Mouse (Mus musculus) testis, adult 2 months (tissue): ENCODE data around the gene Mdk. TPM values are rescaled to one million over a fixed set of nuclear protein-coding genes. Genes with fewer than 3 reads are reported as not detected.
A peak's percentile ranks its signal among the peaks of the same experiment; 100 is the strongest.

Experiments
- H3K27ac ChIP-seq: fragments of 200-500 bp; 2 replicates; pipeline ENCODE4 v1.5.1; 2012; ENCODE audit warnings: low read depth, low read length; ENCODE audit not compliant: control insufficient read depth, insufficient read depth
- H3K27me3 ChIP-seq: fragments of 200-500 bp; 2 replicates; pipeline ENCODE4 v1.6.1; 2012; ENCODE audit warnings: mild to moderate bottlenecking, low read length, moderate library complexity; ENCODE audit not compliant: control insufficient read depth, insufficient read depth
- H3K36me3 ChIP-seq: fragments of 200-500 bp; 2 replicates; pipeline ENCODE4 v1.6.1; 2012; ENCODE audit warnings: mild to moderate bottlenecking, low read length; ENCODE audit not compliant: control insufficient read depth, insufficient read depth
- H3K4me1 ChIP-seq: fragments of 200-500 bp; 2 replicates; pipeline ENCODE4 v1.6.1; 2012; ENCODE audit warnings: low read length; ENCODE audit not compliant: control insufficient read depth, insufficient read depth
- H3K4me3 ChIP-seq: fragments of 200-500 bp; 2 replicates; pipeline ENCODE4 v1.5.1; 2012; ENCODE audit warnings: low read depth, mild to moderate bottlenecking, low read length, moderate library complexity, mixed read lengths; ENCODE audit not compliant: control insufficient read depth
- CTCF ChIP-seq: fragments of 200-500 bp; IDR thresholded peaks from 2 replicates; pipeline ENCODE4 v1.5.1; 2012; ENCODE audit warnings: low read depth, mild to moderate bottlenecking, inconsistent platforms, low read length, moderate library complexity; ENCODE audit not compliant: control insufficient read depth, insufficient read depth, insufficient replicate concordance
- POLR2A ChIP-seq: fragments of 200-500 bp; IDR thresholded peaks from 2 replicates; pipeline ENCODE4 v1.6.1; 2012; ENCODE audit warnings: low read depth, mild to moderate bottlenecking, inconsistent platforms, low read length, moderate library complexity; ENCODE audit not compliant: control insufficient read depth
- polyA plus RNA-seq: library from polyadenylated mRNA; depleted of rRNA; stranded (reverse); fragments of >200 nt; gene quantifications from 2 replicates; pipeline ENCODE4 v1.2.3, GENCODE M21; 2012

The Mdk gene
- polyA plus RNA-seq, 1 experiment: 9.6 TPM

DNA sequence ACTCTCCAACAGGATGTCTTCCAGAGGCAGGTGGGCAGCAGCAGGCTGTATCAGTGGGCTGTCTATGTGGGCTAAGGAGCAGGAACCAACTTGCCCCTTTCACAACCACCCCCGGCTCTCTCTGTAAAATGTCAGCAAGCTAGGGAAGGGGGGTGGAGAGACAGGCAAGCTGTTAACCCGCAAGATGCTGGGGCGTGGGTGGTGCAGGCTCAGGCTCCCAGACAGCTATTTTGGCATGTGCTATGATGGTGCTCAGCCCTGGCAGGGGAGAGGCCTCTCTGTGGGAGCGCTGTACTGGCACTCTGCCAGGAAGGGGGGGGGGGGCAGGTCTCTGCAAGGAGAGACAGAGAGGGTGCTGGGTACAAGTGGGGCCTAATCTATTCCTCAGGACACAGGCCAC is 25.0 kb upstream of the Mdk start:
- no peak for TF ChIP-seq POLR2A
- TF ChIP-seq CTCF: no peak
- Histone ChIP-seq H3K36me3 (no peaks in the 10 kb centered on the region), H3K4me1 (peaks cover 9% of the 10 kb centered on the region), H3K27ac (no peak overlapping the region), H3K4me3 (no peak overlapping the region), H3K27me3 (no peaks in the 10 kb centered on the region)

DNA sequence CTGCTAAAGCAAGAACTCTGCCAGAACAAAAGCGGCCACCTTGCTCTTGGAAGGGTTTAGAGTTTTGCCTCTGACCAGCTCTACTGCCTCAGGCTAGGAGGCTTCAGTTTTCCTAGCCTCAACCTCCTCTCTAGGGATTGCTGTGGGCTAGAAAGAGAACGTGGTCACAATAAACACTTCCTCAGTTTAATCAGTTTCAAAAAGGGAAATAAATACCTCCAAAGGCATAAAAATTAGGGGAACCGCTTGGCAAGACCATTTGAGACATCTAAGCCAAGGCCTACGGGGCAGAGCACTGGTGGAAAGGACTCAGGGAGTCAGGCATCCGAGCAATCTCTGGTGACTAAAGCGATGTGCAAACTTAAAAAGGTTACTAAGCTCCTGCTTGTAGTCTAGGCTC is 23.8 kb upstream of the Mdk start:
- TF ChIP-seq CTCF (no peak), POLR2A (no peak)
- Histone ChIP-seq H3K4me1 (peaks cover 9% of the 10 kb centered on the region), H3K27ac (no peak overlapping the region), H3K27me3 (no peaks in the 10 kb centered on the region), H3K36me3 (no peaks in the 10 kb centered on the region), H3K4me3 (no peak overlapping the region)

DNA sequence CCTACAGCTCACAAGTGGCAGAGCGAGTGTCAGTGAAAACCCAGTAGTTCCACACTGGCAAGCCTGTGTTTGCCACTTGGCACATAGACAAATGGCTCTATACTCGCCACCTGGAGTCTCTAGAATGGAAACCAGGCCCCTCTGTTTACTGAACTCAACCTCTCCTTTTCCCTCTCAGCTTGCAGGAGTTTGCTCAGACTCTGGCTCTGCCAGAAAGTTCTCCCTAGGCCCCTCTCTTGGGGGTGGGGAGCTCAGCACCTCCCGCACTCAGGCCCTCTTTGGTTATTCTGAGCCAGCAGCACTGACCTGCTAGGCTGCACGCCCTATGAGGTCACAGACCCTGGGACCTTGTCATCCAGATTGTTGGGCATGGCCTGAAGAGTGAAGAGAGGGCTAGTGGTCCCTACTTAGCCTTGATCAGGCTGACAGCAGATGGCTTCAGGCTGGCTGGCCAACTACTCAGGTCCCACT is 23.1 kb upstream of the Mdk start:
- TF ChIP-seq CTCF (no peak), POLR2A (peak; percentile 64; the same call in 1 of the 2 replicates)
- no peaks in the 10 kb centered on the region for H3K27me3 ChIP-seq
- peaks cover 9% of the 10 kb centered on the region for H3K4me1 ChIP-seq
- no peaks in the 10 kb centered on the region for H3K36me3 ChIP-seq
- no peak overlapping the region; the same call in 1 of the 2 replicates for H3K27ac ChIP-seq
- peak overlapping the region; percentile 36 for H3K4me3 ChIP-seq

DNA sequence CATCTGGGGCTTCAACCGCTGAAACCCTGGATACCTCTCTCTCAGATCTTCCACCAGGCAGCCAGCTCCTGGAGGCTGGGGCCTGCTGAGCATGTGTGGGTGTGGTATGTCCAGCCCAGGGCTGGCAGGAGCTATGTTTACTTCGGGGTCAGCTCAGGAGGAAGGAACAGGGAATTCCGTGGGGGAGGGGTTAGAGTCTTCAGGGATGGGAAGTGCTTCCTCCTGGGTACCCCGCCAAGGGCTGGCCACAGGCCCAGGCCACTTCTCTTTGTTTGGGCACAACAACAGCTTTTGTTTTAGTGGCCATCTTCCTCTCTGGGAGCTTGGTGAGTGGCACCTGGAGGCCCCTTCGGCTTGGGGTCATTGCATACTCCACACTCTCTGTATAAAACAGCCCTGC is 21.7 kb upstream of the Mdk start:
- Histone ChIP-seq H3K27ac (no peak overlapping the region), H3K4me1 (peaks cover 9% of the 10 kb centered on the region), H3K4me3 (no peak overlapping the region), H3K27me3 (no peaks in the 10 kb centered on the region), H3K36me3 (no peaks in the 10 kb centered on the region)
- no peak for TF ChIP-seq CTCF
- TF ChIP-seq POLR2A: no peak

DNA sequence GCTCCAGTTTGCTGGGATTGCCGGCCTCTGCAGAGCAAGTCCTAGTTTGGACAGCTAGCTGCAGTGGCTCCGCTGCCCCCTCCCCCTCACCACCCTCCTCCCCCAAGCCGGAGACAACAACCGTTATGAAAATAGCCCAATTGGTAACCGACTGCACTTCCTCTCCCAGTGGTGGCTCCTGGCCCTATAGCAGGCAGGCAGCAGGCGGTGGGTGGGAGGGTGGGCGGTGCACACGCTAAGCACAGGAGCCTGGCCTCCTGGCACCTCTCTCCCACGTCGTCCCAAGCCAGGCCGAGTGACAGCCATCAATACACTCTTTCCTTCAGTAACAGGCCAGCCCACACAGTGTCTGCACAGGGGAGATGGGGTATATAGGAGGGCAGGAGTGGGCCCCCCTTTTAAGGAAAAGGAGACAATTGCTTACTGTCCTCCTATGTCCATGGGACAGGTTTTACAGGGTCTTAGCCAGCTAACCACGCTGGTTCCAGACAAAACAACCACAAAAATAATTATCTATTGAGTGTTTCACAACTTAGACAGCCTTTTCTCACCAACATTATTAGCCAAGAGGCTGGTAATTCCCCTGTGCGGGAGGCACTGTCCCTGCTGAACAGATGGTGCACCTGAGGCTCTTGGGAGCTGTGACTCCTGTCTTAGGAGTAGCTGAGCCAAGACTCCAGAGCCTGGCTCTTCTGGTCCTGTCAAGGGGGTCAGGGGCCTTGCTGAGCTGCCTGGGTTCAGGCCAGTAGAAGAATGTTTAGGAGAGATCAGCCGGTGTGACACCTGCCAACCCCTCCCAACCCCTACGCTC is 18.4 kb upstream of the Mdk start:
- Histone ChIP-seq H3K36me3 (no peaks in the 10 kb centered on the region), H3K27me3 (no peaks in the 10 kb centered on the region), H3K27ac (no peak overlapping the region), H3K4me1 (peaks cover 7% of the 10 kb centered on the region), H3K4me3 (no peak overlapping the region)
- TF ChIP-seq CTCF (no peak), POLR2A (no peak)

DNA sequence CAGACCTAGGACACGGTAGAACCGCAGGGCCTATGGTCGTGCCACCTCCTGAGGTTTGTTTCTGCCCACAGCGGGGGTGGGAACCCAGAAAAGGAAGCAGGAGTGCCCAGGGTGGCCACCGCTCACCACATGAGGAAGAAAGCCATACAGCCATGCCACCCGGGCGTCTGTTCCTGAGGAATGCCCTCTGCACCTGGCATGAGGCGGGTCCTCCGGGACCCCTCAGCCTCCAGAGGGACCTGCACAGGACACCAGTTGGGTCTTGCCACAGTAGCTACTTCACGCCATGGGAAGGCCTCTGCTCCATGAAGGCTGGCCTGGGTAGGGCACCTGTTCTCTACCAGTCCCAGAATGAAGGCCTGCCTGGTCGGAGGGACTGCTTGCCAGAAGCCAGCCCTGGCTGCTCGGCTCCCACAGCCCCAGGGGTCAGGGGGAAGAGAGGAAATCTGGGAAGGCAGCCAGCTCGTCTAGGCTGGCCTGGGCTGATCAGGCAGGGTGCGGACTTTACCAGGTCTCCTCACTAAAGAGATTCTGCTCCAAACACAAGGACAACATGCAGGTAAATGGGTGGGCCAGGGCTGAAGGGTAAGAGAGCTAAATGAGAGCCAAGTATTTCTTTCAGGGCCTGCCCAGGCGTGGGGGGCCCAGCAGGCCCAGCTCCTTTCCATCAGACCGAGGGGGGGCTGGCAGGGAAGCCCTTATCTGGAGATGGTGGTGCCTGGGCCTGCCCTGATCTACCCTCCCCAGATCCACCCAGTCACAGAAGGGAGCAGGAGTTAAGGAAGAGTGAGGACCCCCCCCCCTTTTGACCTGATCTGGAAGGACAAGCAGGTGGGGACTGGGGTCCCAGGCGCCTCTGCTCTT is 17.5 kb upstream of the Mdk start:
- TF ChIP-seq CTCF (no peak), POLR2A (no peak)
- Histone ChIP-seq H3K4me1 (peaks cover 6% of the 10 kb centered on the region), H3K36me3 (no peaks in the 10 kb centered on the region), H3K27ac (no peak overlapping the region), H3K4me3 (no peak overlapping the region; the same call in 1 of the 2 replicates), H3K27me3 (no peaks in the 10 kb centered on the region)

DNA sequence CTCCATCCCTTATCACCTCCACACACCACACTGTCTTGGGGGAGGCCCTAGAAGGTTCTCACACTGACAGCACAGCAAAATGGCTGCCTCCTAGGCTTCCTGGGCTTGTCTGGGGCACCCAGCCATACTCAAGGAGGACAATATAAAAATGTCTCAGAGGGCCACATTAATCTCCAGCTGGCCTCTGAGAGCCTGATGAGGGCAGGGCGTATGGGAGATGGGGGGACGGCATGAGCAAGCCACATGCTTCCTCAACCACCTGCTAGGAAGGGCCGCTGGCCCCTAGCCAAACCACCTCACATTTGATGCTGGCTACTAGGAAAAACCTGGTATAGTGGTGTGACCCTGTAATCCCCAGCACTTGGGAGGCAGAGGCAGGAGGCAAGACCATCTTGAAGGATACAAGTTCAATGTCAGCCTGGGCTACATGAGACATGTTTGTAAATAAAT is 16.7 kb upstream of the Mdk start:
- Histone ChIP-seq H3K27me3 (no peaks in the 10 kb centered on the region), H3K4me1 (peaks cover 4% of the 10 kb centered on the region), H3K27ac (no peak overlapping the region), H3K4me3 (no peak overlapping the region), H3K36me3 (no peaks in the 10 kb centered on the region)
- TF ChIP-seq CTCF: no peak
